Mouse (Mus musculus): ENCODE data around the gene Crebzf.

- TF ChIP-seq CTCF (IDR thresholded peaks at IDR 0.05; ENCODE audit: control insufficient read depth, insufficient read depth, insufficient read length) = no peak
- no peak for TF ChIP-seq FOSL1 (IDR thresholded peaks at IDR 0.05; ENCODE audit: insufficient read depth, low read length, poor library complexity, severe bottlenecking)
Measured at GRCm38 (mm10) chr7:90482607-90483006, 40.1 kb downstream of the Crebzf start.

Data from C2C12 (cell line).